Mouse (Mus musculus) lung, adult 18-20 months (tissue): ENCODE measurements around the gene Pyroxd1.

ENCODE experiments used
- DNase-seq, 2 experiments: peaks; one replicate each; pipeline ENCODE4 v3.0.0; 2022; ENCODE audit warnings: mixed read lengths in 2 of 2

Pyroxd1 gene

GRCm38 (mm10) chr6:142378576-142379330 is 33.3 kb downstream of the Pyroxd1 start:
- DNase-seq, result no peak

DNA sequence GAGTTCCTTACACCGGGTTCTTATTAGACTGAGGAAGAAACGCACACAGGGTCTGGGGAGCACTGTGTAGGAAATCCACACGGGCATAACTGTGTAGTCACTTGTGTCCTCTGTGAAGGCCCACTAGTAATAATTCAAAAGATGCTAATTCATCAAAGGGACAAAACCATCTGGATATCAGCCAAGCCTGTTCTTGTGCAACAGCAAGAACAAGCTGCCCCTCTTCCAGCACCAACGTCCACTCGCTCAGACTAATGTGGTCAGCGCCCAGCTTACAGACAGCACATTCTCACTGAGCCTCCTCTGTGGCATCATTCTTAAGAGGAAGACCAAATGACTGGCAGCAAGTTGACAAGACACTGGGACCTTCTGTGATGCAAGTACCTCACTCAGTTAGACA is 34.5 kb downstream of the Pyroxd1 start:
- DNase-seq, result no peak

DNA sequence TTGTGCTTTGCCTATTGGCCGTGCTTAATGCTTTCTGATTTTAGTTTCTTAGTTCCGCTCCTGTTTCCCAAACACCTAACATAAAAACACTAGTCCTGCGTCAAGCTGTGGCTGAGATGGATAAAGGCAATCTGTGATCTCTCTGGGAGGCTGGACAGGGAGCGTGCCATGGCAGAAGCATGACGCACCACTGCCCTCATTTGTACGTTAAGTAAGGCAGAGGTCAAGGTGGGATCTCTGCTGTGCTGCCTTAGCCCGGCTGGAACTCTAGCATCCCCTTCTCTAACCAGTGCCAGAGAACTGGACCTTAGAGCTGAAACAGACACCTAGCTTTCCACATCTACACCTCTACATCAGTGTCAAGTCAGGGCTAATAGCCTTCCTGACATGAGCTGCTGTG is 36.2 kb downstream of the Pyroxd1 start:
- DNase-seq, result no peak

DNA sequence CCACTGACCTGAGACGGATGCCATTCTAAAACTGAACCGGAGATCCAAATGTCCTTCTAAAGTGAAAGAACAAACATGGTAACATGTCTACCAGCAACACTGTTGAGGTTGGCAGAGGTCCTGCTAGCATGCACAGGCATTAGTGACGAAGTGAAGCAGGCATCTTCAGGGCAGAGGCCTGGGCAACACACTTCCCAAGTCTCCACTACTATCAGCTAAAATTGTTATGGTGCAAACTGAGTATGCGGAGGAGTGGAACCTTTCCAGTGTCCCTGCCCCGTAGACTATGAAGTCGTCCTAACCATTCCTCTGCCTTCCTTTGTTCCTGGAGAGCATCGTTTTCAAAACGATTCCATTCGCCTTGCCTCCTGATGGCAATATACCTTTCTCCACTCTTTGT is 39.1 kb downstream of the Pyroxd1 start:
- no peak for DNase-seq

DNA sequence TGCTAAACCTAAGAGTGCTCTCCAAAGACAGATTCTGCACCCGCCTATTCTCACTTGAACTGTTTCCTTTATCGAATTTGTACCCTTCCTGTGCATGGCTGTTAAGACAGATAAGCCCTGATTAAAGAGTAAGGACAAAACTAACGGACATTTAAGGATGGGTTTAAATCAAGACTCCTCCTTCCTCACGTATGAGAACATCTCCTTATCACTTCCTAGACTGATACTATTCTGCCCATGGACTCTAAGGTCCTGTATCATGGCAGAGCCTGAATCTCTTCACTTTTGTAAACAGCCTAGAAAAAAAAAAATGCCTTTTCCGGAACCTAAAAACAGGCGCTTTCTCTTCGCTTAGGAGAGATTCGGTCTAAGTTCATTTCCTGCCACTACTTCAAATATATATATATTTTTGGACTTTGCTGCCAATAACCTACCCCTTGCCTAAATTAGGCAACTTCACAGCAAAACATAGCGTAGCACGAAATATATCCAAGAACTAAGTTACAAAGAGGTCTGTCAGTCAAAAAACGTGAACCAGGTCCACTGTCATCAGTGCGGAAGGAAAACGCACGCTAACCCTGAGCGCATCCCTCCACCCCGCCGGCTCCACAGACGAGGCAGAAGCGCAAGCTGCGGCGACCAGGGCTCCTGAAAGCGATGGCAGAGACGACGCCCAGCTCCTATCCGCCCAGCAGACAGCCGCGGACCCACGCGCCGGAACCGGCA is 41.0 kb downstream of the Pyroxd1 start:
- no peak for DNase-seq

DNA sequence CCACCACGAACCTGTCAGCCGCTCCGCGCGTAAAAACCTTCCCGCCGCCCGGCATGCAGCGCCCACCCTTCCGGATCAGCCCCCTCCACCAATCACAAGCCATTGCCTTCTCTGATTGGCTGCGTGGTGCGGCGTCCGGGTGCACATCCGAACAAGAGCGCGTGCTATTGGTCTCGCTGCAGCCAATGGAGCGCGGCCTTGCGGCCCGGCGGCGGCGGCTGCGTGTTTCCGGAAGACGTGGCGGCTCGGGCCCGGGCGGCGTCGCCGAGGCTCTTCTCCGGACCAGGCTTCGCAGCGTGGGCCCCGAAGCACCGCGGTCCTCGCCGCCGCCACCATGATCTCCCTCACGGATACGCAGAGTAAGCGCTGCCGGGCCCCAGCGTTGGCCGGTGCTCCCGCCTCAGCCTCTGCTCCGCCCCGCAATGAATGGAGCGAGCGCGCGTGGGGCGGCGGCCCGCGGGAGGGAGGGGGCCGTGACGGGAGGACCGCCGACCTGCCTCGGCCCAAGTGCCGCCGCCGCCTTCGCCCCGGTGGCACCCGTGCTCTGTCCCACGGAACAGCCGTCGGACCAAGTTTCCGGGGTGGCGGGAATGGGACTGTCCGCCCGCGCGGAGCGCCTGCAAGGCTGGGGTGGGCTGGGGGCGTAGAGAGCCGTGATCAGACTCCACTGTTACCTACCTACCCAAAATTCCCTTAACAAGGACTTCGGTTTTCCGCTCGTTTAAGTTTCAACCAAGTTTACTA is 41.7 kb downstream of the Pyroxd1 start, which contains the start of the genes Recql and Golt1b:
Gene Recql (minus strand): TSS at position 77 of the 744 bp plus-strand sequence.
Gene Golt1b (plus strand): TSS at position 211 of the 744 bp plus-strand sequence.
- DNase-seq, result peak; percentile 98

GRCm38 (mm10) chr6:142387755-142388271 is 42.4 kb downstream of the Pyroxd1 start:
- no peak for DNase-seq

DNA sequence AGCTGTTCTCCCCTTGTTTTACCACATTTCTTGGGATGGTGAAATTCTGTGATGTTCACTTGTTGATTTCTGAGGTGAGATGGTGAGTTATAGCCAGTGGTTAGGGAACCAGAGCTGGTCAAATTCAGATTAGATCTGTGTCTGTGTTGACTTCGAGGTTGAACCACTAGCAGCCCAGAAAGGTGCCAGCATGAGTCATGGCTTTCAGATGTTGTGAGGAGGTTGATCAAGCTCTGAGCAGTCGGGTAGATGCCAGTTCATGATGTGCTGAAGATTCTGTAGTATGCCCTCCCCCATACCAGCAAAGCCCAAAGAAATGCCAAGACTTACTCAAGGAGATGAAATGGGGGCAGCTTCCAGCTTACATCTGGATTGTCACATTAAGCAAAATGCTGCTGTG is 43.6 kb downstream of the Pyroxd1 start:
- DNase-seq, result no peak

DNA sequence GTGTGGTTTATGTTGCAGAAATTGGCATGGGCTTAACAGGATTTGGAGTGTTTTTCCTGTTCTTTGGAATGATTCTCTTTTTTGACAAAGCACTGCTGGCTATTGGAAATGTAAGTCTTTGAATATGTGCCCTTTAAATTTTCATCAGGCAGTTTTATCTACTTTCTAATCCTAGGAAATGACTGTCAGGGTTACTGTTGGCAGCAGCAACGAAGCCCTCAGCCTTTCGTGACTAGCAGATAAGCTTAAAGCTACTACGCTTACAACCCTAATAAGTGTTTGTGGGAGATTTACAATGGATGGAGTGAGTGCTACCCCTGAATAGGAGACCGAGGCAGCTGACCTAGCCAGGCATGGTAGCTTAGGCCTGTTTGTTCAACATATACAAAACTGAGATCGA is 46.9 kb downstream of the Pyroxd1 start:
- DNase-seq, result no peak

DNA sequence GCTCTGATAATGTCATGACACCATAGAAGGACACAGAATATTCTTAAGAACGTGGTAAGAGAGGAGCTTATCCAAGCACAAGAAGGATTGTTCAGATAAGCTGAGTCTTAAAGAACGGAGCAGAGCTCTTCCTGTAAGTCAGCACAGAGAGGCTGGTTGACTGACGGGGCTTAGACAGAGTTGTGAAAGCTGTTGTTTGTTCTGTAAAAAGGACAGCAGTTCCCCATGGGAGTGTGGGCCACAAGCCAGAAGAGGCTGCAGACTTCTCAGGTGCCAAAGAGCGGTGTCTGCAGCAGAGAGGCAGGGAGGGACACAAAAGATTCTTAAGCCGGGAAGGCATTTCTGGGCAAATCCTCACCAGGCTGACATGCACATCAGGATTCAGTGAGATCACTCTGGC is 49.2 kb downstream of the Pyroxd1 start:
- no peak for DNase-seq

- DNase-seq, result no peak
Measured at GRCm38 (mm10) chr6:142395756-142396155, 50.3 kb downstream of the Pyroxd1 start.

GRCm38 (mm10) chr6:142411140-142411539 is 65.7 kb downstream of the Pyroxd1 start:
- DNase-seq, result no peak
